Mouse (Mus musculus) layer of hippocampus, postnatal 14 days (tissue): ENCODE data around the gene Ccdc188. TPM values are rescaled to one million over a fixed set of nuclear protein-coding genes. Genes with fewer than 3 reads are reported as not detected.

Source experiments
- DNase-seq, 2 experiments: peaks; one replicate each; pipeline ENCODE4 v3.0.0; 2021 to 2022; ENCODE audit warnings: low spot score in 2 of 2, mixed read lengths in 1 of 2
- total RNA-seq, 2 experiments: library from RNA; stranded (reverse); gene quantifications; 2 replicates each; pipeline ENCODE4 v1.2.3; 2021

The Ccdc188 gene
- total RNA-seq, 2 experiments from 2014 or later: not detected

- peak in 1 of 2 experiments; percentile 75 for DNase-seq
Observed at GRCm38 (mm10) chr16:18234671-18235388, 17.2 kb downstream of the Ccdc188 start, which contains the start of gene Zdhhc8. Gene Zdhhc8, minus strand, starts transcription at chr16:18235136.

DNA sequence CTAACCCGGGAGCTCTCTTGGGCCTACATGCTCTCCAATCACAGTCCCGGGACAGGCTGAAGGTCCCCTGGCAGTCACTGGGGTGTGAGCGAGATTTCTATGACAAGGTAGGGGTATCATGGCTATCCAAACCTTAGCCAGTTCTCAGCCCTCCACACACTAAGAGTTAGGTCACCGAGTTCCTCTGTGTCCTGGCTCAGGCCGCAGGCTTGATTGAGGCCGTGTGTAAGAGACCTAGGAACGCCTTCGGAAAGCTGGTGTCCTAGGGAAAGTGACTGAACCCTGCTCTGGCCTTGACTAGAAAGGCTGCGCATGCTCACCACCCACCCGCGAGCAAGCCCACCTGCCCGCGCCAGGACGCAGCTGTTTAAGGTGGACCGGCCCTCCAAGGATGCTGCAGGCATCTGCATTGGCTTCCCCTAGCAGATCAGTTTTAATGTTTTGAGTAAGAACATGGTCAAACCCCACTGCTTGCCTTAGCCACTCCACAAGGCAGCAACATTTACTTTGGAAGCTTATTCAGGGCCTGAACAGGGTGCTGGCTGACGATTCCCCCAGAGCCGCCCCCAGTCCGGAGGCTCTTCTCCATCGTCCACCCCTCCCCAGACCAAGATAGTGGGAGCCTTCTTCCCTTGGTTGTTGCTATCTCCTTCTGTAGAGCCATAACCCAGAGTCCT is 17.8 kb downstream of the Ccdc188 start:
- peak; percentile 68 to 71 for DNase-seq

DNA sequence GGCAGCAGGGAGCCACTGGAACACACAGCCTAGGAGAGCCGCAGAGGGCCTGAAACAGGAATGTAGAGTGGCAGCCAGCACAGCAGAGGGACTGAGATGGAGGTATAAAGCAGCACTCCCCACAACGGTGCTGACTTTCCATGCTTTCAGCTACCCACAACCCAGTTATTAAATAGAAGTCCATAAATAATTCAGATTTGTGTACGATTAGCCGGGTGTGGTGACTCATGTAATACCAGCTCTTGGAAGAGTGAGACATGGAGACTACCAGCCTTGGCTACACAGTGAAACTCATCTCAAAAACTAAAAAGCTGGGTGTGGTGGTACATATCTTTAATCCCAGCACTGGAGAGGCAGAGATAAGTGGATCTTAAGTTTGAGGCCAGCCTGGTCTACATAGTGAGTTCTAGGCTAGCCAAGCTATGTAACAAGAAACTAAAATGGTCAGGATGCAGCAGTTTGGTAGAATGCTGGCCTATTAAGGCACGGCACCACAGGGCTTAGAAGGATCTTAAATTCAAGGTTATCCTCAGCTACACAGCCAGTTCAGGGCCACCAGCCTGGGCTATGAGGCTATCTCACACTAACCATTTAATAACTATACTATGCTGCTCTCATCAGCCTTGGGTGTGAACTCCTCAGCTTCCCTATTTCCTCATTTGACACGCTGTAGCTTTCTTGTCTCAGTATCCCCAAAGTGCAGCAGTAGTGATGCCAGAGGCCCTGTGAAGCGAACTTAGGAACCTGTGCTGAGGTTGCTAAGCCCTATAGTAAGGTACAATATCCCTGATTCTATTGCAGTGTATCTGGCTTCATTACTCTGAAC is 19.2 kb downstream of the Ccdc188 start:
- DNase-seq: no peak

DNA sequence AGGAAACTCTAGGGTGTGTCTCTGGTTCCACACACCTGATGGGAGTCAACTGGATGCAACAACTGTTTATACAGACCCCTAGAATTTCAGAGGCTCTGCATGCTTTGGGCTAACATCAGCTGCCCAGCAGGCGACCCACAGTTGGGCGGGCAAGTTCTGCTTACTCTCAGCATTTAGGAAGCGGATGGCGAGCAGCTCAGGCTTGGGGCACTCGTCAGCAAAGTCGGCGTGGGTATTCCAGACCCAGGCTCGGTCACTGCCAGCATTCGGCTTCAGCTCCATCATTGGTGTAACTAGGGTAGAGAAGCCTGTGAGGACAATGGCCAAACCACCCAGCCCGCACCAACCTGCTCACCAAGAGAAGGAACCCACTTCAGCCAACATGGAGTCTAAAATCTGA is 23.9 kb downstream of the Ccdc188 start:
- DNase-seq: no peak

- DNase-seq: peak in 1 of 2 experiments; percentile 32
Observed at GRCm38 (mm10) chr16:18247521-18248399, 30.1 kb downstream of the Ccdc188 start.

GRCm38 (mm10) chr16:18248433-18249363 is 31.0 kb downstream of the Ccdc188 start, which contains the start of the genes Trmt2a and Ranbp1:
Gene Trmt2a, plus strand, starts transcription at chr16:18248679.
Gene Ranbp1, minus strand, starts transcription at chr16:18248732.
- peak; percentile 97 to 98 for DNase-seq

DNA sequence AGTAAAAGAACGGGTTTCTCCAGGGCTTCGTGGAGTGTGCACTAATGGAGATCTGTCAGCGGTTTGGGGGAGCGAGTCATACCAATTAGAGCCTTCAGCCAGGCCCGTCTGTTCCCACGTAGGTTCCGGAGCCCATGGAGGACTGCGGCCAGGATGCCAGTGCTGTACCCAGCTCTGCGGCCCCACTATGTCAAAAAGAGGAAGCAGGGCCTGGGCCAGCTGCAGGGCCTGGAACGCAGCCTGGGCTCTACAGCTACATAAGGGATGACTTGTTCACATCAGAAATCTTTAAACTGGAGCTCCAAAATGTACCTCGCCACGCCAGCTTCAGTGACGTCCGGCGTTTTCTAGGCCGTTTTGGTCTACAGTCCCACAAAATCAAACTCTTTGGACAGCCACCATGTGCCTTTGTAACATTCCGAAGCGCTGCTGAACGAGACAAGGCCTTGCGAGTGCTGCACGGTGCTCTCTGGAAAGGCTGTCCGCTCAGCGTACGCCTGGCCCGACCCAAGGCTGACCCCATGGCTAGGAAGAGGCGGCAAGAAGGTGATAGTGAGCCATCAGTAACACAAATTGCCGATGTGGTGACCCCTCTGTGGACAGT is 31.8 kb downstream of the Ccdc188 start:
- DNase-seq: peak; percentile 57 to 63

GRCm38 (mm10) chr16:18250231-18250630 is 32.6 kb downstream of the Ccdc188 start:
- DNase-seq: no peak

DNA sequence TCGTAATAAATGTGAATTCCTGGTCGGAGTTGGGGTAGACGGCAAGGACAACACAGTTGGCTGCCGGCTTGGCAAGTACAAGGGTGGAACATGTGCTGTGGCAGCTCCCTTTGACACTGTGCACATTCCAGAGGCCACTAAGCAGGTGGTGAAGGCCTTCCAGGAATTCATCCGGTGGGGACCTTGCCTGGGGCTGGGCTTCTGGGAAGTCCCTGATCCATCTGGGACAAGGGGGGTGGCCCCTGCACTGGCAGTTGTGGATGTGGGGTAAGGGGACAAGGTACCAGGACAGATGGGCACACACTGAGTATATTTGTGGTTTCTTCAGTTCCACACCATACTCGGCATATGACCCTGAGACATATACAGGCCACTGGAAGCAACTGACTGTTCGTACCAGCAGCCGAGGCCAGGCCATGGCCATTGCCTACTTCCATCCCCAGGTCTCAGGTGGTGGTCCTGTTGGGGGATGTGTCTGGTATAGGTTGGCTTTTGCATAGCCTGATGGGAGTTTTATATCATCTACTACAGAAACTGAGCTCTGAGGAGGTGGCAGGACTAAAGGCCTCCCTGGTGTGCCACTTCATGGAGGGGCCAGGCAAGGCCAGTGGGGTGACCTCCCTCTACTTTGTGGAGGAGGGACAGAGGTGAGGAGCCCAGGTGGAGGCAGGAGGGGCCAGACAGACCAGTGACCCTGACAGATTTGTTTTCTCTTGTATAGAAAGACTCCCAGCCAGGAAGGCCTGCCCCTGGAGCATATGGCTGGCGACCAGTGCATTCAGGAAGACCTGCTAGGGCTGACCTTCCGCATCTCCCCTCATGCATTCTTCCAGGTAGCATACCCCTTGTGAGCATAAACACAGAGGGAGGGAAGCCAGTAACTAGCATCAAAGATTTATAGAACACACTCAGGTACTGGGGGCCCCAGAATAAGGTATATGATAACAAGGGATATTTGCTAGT is 33.4 kb downstream of the Ccdc188 start:
- no peak for DNase-seq

- DNase-seq: no peak
Observed at GRCm38 (mm10) chr16:18252736-18253135, 35.1 kb downstream of the Ccdc188 start.

- DNase-seq: no peak
Observed at GRCm38 (mm10) chr16:18253866-18254265, 36.2 kb downstream of the Ccdc188 start.

- no peak for DNase-seq
Observed at GRCm38 (mm10) chr16:18258221-18258620, 40.5 kb downstream of the Ccdc188 start, which contains the start of gene Gm49776. Gene Gm49776, minus strand, starts transcription at chr16:18258321.

DNA sequence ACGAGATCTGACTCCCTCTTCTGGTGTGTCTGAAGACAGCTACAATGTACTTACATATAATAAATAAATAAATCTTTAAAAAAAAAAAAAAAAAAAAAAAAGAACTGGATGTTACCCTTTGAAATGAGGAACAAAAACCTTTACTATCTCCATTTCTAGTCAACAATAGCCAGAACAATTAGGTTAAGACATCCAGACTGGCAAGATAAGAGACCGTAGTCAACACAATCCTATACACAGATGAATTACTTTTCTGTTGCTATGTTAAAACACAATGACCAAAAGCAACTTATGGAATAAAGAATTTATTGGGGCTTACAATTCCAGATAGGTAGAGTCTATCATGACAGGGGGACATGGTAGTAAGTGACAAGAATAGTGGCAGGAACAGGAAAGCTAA is 47.3 kb downstream of the Ccdc188 start:
- no peak for DNase-seq

DNA sequence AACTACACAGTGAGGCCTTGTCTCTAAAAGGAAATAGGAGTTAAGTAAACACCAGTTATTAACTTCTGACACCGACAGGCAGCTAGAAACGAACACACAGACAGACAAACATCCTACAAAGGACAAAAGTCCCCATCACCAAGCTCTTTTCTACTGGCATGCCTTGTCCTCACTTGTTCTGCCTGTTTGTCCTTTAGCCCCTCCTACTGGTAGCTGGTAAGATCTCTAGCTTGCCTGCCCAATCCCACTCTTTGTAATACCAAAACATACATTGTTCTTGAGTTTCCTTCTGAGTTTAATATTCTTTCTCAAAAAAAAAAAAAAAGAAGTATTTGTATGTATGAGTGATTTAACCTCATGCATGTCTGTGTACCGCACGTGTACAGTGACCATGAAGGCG is 50.5 kb downstream of the Ccdc188 start:
- no peak for DNase-seq
